Mouse (Mus musculus): ENCODE measurements around the gene Cdh4.

GRCm38 (mm10) chr2:179661998-179662714 is 219.9 kb downstream of the Cdh4 start:
- no peak for TF ChIP-seq GATA1 (IDR thresholded peaks at IDR 0.05; ENCODE audit: low read length)
- TF ChIP-seq TAL1 (IDR thresholded peaks at IDR 0.05; ENCODE audit: low read length) = no peak

Measured in erythroblast, embryonic 14.5 days (primary cell).